Mouse (Mus musculus): ENCODE measurements around the gene Hspa2. TPM values are rescaled to one million over a fixed set of nuclear protein-coding genes. Genes with fewer than 3 reads are reported as not detected.

Gene Hspa2
- total and polyA plus RNA-seq, 2 experiments from 2014 or later = 8.7 to 15.0 TPM

- Histone ChIP-seq H3K9ac (replicated peaks; ENCODE audit: low read depth, low read length) (0 out of 2 replicates have a peak overlapping the region, but pooled peaks have one; percentile 9), H3K4me2 (ENCODE audit: low read depth, low read length) (peak overlapping the region; percentile 38), H3K27ac (ENCODE audit: low read depth) (peak overlapping the region; percentile 18; the same call in 1 of the 2 replicates), H3K9me3 (replicated peaks; ENCODE audit: control insufficient read depth, low read length) (no peaks in the 10 kb centered on the region), H3K4me1 (ENCODE audit: control insufficient read depth, insufficient read depth) (peaks cover 4% of the 10 kb centered on the region; the same call in 1 of the 2 replicates), H3K4me3 (ENCODE audit: low read depth, low read length) (peak overlapping the region; percentile 1; the same call in 1 of the 2 replicates), H3K27me3 (ENCODE audit: control insufficient read depth, insufficient read depth, low read length) (no peaks in the 10 kb centered on the region), H3K36me3 (replicated peaks; ENCODE audit: control insufficient read depth, insufficient read depth, low read length) (no peaks in the 10 kb centered on the region)
- no peak for TF ChIP-seq EP300 (IDR thresholded peaks at IDR 0.05; ENCODE audit: low read depth)
- no peak for TF ChIP-seq CTCF (IDR thresholded peaks at IDR 0.05; ENCODE audit: low read depth)
- peak; percentile 39 for DNase-seq (ENCODE audit: low spot score)
- ATAC-seq (ENCODE audit: insufficient read depth, low read depth) = peak; percentile 77; the same call in 1 of the 2 replicates
- 41% methylated on average over 6 of the region's 6 CpGs for WGBS
Measured at GRCm38 (mm10) chr12:76448127-76448526, 44.2 kb downstream of the Hspa2 start.

GRCm38 (mm10) chr12:76452203-76452602 lies 48.2 kb downstream of the Hspa2 start:
- H3K4me2 ChIP-seq (ENCODE audit: low read depth, low read length) = no peak overlapping the region
- no peak overlapping the region for H3K9ac ChIP-seq (replicated peaks; ENCODE audit: low read depth, low read length)
- ATAC-seq (ENCODE audit: insufficient read depth, low read depth) (no peak), DNase-seq (ENCODE audit: low spot score) (no peak)
- H3K36me3 ChIP-seq (replicated peaks; ENCODE audit: control insufficient read depth, insufficient read depth, low read length) = no peaks in the 10 kb centered on the region
- 52% methylated on average over 2 of the region's 2 CpGs for WGBS
- peaks cover 4% of the 10 kb centered on the region; the same call in 1 of the 2 replicates for H3K4me1 ChIP-seq (ENCODE audit: control insufficient read depth, insufficient read depth)
- no peak overlapping the region for H3K27ac ChIP-seq (ENCODE audit: low read depth)
- H3K27me3 ChIP-seq (ENCODE audit: control insufficient read depth, insufficient read depth, low read length) = no peaks in the 10 kb centered on the region
- no peak overlapping the region for H3K4me3 ChIP-seq (ENCODE audit: low read depth, low read length)
- TF ChIP-seq EP300 (IDR thresholded peaks at IDR 0.05; ENCODE audit: low read depth) = no peak
- no peak for TF ChIP-seq CTCF (IDR thresholded peaks at IDR 0.05; ENCODE audit: low read depth)
- no peaks in the 10 kb centered on the region for H3K9me3 ChIP-seq (replicated peaks; ENCODE audit: control insufficient read depth, low read length)

Other genes starting within 250 kb of the Hspa2 start
- 1.2 TPM in 1 of 2 replicates, not detected in the other for gene Esr2, start 226.9 kb upstream of the Hspa2 start, total RNA-seq (2014; rRNA removed; ENCODE audit: low replicate concordance)
- 0.14 and 0.19 TPM in 2 replicates for gene Esr2, start 226.9 kb upstream of the Hspa2 start, polyA plus RNA-seq (2015; fragmentation: Nextera tagmentation; extraction: Ambion mirVana)
- not detected in 2 replicates for gene Tex21, start 157.4 kb upstream of the Hspa2 start, total RNA-seq (2014; rRNA removed; ENCODE audit: low replicate concordance)
- gene Tex21, start 157.4 kb upstream of the Hspa2 start, polyA plus RNA-seq (2015; fragmentation: Nextera tagmentation; extraction: Ambion mirVana) = 0.07 and 0.11 TPM in 2 replicates
- gene Mthfd1, start 148.9 kb upstream of the Hspa2 start, total RNA-seq (2014; rRNA removed; ENCODE audit: low replicate concordance) = 18.3 and 23.8 TPM in 2 replicates
- 20.8 and 23.8 TPM in 2 replicates for gene Mthfd1, start 148.9 kb upstream of the Hspa2 start, polyA plus RNA-seq (2015; fragmentation: Nextera tagmentation; extraction: Ambion mirVana)
- gene Akap5, start 79.3 kb upstream of the Hspa2 start, total RNA-seq (2014; rRNA removed; ENCODE audit: low replicate concordance) = 0.50 and 3.7 TPM in 2 replicates
- 1.1 TPM in 2 replicates for gene Akap5, start 79.3 kb upstream of the Hspa2 start, polyA plus RNA-seq (2015; fragmentation: Nextera tagmentation; extraction: Ambion mirVana)
- gene Zbtb25, start 34.6 kb upstream of the Hspa2 start, total RNA-seq (2014; rRNA removed; ENCODE audit: low replicate concordance) = 8.1 and 26.1 TPM in 2 replicates
- 8.6 and 10.4 TPM in 2 replicates for gene Zbtb25, start 34.6 kb upstream of the Hspa2 start, polyA plus RNA-seq (2015; fragmentation: Nextera tagmentation; extraction: Ambion mirVana)
- 2.8 and 5.0 TPM in 2 replicates for gene Zbtb1, start 33.9 kb upstream of the Hspa2 start, total RNA-seq (2014; rRNA removed; ENCODE audit: low replicate concordance)
- 4.4 and 4.6 TPM in 2 replicates for gene Zbtb1, start 33.9 kb upstream of the Hspa2 start, polyA plus RNA-seq (2015; fragmentation: Nextera tagmentation; extraction: Ambion mirVana)
- not detected in 2 replicates for gene Ppp1r36, start 13.4 kb downstream of the Hspa2 start, total RNA-seq (2014; rRNA removed; ENCODE audit: low replicate concordance)
- gene Ppp1r36, start 13.4 kb downstream of the Hspa2 start, polyA plus RNA-seq (2015; fragmentation: Nextera tagmentation; extraction: Ambion mirVana) = 1.5 and 1.7 TPM in 2 replicates
- 17.7 and 21.7 TPM in 2 replicates for gene Plekhg3, start 126.7 kb downstream of the Hspa2 start, total RNA-seq (2014; rRNA removed; ENCODE audit: low replicate concordance)
- 3.7 TPM in 2 replicates for gene Plekhg3, start 126.7 kb downstream of the Hspa2 start, polyA plus RNA-seq (2015; fragmentation: Nextera tagmentation; extraction: Ambion mirVana)

Data from heart, postnatal 0 days (tissue).